Mouse (Mus musculus) megakaryocyte progenitor cell, adult 5-6 weeks (primary cell): ENCODE measurements around the gene Igsf9b. TPM values are rescaled to one million over a fixed set of nuclear protein-coding genes. Genes with fewer than 3 reads are reported as not detected.

Experiments used
- ATAC-seq: replicated peaks from 2 replicates; pipeline ENCODE4 v1.8.0; 2016; ENCODE audit warnings: mild to moderate bottlenecking, moderate TSS enrichment, inconsistent platforms; ENCODE audit not compliant: poor library complexity
- total RNA-seq, 2 experiments: library from RNA; stranded (forward) in 1 of 2; stranded (reverse) in 1 of 2; fragments of 157-497, 149-512 nt in 1 of 2; fragments of 200-1000 nt in 1 of 2; gene quantifications; 2 replicates each; pipeline versions ENCODE4 v1.2.3 to v1.2.4; 2015 to 2017

Gene Igsf9b
- total RNA-seq, 2 experiments from 2014 or later = 0.10 TPM; not detected in 1

DNA sequence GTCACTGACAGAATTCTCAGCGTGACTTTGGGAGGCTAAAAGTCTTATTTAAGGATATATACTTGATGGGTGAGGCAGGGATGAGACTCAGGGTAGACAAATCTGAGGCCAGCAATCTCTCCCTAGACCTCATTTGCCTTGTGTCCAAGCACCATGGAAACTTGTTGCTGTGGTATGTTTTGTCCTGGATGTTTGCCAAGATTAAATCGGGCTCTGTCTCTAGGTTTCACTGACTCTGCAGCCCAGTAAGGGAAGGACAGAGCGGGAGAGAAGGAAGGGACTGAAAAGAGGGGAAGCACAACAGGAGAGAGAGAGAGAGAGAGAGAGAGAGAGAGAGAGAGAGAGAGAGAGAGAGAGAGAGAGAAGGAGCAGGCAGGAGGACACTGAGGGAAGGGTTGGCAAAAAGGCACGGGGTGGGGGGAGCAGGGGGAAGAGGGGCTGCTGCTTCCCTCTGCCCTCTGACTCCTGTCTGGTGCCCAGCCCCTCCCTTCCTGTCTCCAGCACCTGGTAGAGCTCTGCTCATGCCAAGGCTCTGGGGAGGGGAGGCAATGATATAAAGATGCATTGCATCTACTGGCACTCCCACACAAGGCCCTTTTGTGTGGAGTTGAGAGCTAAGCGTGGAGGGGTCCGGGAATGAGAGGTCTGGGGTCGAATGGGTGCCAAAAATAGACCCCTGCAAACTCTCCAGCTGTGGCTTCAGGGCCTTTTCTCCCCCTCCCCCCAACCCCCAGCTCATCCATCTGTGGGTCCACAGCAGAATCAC, 9.3 kb upstream of the Igsf9b start:
- ATAC-seq = no peak

- no peak for ATAC-seq
Measured at GRCm38 (mm10) chr9:27294380-27294779, 4.6 kb upstream of the Igsf9b start.

- no peak for ATAC-seq
Measured at GRCm38 (mm10) chr9:27299286-27300187, 533 bp downstream of the Igsf9b start.

GRCm38 (mm10) chr9:27300188-27300691, 1.2 kb downstream of the Igsf9b start:
- no peak for ATAC-seq

DNA sequence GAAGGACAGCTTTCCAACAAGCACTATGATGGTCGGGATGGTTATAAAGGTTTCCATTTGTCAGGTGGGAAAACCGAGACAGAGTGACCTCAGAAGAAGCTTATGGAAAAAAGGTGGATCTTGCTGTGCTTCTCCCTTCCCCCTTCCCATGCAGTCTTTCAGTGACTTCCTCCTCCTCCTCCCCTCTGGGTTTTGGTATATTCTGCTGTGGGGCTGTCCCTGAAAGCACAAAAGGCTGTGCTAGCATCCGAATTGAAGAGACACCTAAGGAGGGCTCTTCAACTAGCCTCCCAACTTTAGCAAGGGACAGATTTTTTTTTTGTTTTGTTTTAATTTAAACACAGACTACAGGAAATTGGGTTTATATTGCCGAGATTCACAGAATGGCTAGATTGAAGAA, 1.7 kb downstream of the Igsf9b start:
- no peak for ATAC-seq

GRCm38 (mm10) chr9:27301486-27301885, 2.5 kb downstream of the Igsf9b start:
- ATAC-seq = no peak

- no peak for ATAC-seq
Measured at GRCm38 (mm10) chr9:27302291-27302690, 3.3 kb downstream of the Igsf9b start.

DNA sequence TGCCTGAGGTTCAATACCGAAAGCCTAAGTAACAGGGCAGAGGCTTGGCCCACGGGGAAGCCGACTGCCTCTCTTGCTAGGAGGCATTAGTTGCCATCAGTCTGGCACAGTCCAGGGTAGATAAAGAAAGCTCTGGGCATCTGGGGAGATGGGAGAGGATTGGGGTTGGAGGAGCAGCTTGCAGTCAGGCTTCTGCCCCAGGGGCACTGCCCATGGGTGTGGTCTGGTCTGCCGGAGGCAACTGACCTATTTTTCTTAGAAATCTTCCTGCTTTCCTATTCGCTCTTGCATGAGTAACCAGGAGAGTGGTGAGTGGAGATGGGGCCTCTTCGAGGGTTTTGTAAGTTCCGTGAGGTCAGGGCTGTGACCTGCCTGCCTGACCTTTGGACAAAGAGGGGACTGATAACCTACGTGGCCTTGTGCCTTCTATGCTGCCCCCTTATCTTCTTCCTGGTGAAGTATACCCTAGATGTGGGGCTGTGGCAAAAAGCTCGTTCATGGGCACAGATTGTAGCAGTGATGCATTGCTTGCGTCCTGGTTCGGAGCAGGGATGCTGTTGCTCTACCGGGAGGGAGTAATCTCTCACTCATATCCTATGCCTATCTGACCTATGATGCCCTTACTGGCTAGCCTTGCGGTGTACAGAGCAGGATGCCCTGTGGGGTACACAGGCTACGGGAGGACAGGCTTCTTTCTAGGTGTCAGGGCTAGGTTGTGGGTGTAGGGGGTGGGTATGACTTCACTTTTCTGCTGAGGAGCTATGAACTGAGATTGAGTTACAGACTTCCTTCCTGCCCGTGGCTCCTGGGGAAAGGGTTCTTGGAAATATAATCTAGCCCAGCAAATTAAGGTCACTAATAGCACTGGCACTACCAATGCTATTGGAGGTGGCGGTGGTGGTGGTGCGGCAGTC, 4.8 kb downstream of the Igsf9b start:
- ATAC-seq = no peak

DNA sequence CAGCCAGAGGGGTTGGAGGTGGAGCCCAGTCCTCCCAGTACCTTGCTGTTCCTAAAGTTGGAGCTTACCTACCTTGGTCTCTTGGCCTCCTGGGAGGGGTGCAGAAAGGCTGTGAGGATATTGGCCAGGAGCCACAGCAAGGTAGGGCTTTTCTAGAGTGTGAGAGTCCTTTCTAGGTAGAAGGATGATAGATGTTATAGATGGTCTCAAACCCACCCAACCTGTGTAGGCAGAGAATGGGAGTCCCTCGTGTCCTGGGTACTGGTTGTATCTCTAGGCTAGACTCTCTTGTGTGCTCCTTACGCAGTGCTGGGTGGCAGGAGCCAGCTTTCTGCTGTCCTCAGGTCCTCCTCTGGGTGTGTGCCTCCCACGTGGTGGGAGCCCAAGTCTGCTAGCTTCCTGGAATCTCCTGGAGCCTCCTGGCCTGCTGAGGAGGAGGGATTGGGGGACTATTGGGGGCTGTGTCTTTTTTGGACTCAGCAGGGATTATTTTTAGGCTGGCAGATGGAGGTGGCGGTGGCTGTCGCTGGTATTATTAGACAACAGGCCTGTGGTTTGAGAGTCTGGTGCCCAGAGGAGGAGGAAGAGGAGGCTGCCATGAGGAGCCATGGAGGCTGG, 5.6 kb downstream of the Igsf9b start:
- ATAC-seq = no peak

- ATAC-seq = no peak
Measured at GRCm38 (mm10) chr9:27305502-27305901, 6.5 kb downstream of the Igsf9b start.

DNA sequence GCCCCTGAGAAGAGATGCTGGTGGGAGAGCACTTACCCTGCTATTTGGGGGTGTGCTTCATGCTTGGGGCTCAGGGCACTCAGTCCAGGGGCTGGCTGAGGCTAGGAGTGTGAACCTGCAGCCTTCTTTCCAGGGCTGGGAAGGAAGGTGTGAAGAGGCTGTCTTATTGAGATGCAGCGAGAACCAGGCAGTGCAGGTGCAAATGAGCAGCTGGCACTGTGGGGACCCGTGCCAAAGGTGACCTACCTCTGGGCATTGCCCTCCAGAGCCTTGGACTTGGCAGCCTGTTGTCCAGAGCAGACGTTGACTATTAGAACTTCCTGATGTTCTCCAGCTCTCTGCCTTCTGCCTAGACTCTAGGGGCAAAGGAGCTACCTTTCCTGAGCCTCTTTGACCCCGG, 7.6 kb downstream of the Igsf9b start:
- ATAC-seq = no peak

DNA sequence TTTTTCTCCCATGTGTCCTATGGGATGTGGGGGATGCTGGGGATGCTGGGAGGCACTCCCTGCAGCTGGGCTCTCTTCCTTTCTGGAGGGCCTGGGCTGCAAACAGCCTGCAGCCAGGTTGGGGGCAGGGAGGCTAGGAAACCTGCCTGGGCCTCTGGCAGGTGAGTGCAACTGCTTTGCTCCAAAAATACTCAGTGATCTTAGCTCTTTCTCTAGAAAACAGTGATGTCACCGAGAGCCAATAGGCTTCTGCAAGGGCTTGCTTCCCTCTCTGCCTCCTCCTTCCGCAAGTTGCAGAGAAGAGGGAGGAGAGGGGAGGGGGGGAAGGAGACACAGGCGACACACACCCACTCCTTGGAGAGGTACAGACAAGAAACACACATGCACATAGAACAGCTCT, 8.3 kb downstream of the Igsf9b start:
- no peak for ATAC-seq

DNA sequence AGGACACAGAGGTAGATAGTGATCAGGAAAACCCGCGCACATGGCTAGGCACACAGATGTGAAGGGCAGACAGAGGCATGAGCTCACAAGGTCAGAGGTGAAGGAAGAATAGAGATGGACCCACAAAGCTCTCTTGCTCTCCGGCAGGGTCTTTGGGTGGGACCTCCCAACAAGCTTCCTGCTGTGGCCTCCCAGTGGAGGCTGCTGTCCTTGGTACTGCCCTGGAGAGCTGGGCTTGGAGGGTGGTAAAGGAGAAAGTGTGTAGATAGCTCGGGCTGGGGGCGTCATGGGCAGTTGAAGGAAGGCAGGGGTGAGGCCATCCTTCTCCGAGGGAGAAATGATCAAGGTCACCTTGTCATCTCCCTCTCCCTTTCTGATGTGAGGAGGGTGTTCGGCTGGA, 9.0 kb downstream of the Igsf9b start:
- no peak for ATAC-seq

GRCm38 (mm10) chr9:27308561-27308960, 9.6 kb downstream of the Igsf9b start:
- no peak for ATAC-seq

GRCm38 (mm10) chr9:27310005-27310404, 11.0 kb downstream of the Igsf9b start:
- ATAC-seq = no peak

DNA sequence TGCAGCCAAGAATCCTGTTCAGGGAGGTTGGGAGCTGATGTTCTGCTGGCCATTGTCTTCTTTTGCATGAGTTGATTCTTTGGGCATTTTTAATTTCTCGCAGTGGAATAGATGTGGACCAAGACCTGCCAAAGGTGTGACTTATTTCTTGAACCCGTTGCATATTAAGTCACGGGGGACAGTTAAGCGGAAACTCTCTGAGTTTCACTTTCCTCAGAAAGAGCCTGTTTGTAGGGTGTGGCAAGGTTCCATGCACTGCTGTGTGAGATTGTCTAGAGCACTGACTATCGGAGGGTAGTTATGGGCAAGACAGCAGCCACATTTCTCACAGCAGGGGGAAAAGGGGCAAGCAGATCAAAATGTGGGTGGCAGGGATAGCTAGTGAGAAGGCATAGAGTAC, 14.4 kb downstream of the Igsf9b start:
- ATAC-seq = no peak

DNA sequence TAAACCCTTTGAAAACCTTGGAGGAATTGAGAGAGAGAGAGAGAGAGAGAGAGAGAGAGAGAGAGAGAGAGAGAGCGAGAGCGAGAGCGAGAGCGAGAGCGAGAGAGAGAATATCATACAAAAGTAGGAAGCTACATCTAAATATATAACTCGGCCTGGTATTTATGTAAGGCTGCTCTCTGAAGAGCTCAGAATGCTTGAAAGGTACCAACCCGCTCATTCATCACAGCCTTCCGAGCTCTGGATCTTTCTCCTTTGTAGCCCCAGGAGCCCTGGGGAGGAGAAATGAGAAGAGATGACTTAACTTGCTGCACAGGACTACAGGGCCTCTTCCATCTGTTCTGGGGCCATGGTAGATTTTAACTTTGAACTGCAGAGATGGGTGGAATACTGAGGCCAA, 22.3 kb downstream of the Igsf9b start:
- no peak for ATAC-seq

GRCm38 (mm10) chr9:27322277-27322676, 23.3 kb downstream of the Igsf9b start:
- ATAC-seq = no peak

GRCm38 (mm10) chr9:27323412-27323811, 24.4 kb downstream of the Igsf9b start:
- no peak for ATAC-seq

DNA sequence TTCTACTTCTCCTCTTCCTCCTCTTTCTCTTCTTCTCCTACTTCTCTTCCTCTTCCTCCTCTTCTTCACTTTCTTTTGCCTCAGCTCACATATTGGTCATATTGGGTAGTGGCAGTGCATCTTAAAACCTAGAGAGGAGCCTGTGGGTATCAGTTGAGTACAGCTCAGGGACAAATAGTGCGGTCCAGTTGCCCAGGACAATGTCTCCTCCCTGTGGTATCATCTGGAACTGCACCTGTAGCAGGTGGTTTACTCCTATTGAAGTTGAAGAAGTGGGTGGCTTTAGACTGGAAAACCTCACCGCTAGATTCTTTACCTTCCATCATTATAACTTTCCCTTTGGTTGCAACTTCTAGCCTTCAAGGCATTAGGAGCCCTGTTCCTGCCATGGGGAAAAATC, 26.9 kb downstream of the Igsf9b start:
- peak; percentile 75 for ATAC-seq
